Mouse (Mus musculus) hindbrain, embryonic 11.5 days (tissue): Measurements from ENCODE around the gene Bcl2. TPM values are rescaled to one million over a fixed set of nuclear protein-coding genes. Genes with fewer than 3 reads are reported as not detected.

Experiments used
- ATAC-seq: fragments of 200-750 bp; cut with Nextera tagmentation; 2 replicates; pipeline ENCODE4 v1.8.0; 2017; ENCODE audit warnings: mild to moderate bottlenecking, moderate TSS enrichment, moderate library complexity; ENCODE audit not compliant: low FRiP score
- DNase-seq: peaks from one replicate; pipeline ENCODE4 v3.0.0-alpha.2; 2015; ENCODE audit warnings: low spot score
- H3K27ac ChIP-seq: fragments of 300-500 bp; sonication (generic); 2 replicates; pipeline ENCODE4 v1.5.1; 2014; ENCODE audit warnings: mild to moderate bottlenecking, low read depth, low read length
- H3K27me3 ChIP-seq: fragments of 300-500 bp; sonication (generic); 2 replicates; pipeline ENCODE4 v1.6.1; 2014; ENCODE audit warnings: mild to moderate bottlenecking, low read length, moderate library complexity, mixed read lengths; ENCODE audit not compliant: control insufficient read depth, insufficient read depth
- H3K36me3 ChIP-seq: fragments of 300-500 bp; sonication (generic); 2 replicates; pipeline ENCODE4 v1.6.1; 2014; ENCODE audit warnings: mild to moderate bottlenecking, low read length, moderate library complexity, mixed read lengths; ENCODE audit not compliant: control insufficient read depth, insufficient read depth
- H3K4me1 ChIP-seq: fragments of 300-500 bp; sonication (generic); replicated peaks from 2 replicates; pipeline ENCODE4 v1.6.1; 2014; ENCODE audit warnings: low read length, mixed read lengths; ENCODE audit not compliant: control insufficient read depth, insufficient read depth
- H3K4me2 ChIP-seq: fragments of 300-500 bp; sonication (generic); replicated peaks from 2 replicates; pipeline ENCODE4 v1.6.1; 2014; ENCODE audit warnings: mild to moderate bottlenecking, low read depth, low read length
- H3K4me3 ChIP-seq: fragments of 300-500 bp; sonication (generic); 2 replicates; pipeline ENCODE4 v1.5.1; 2014; ENCODE audit warnings: low read depth, low read length
- H3K9ac ChIP-seq: fragments of 300-500 bp; sonication (generic); 2 replicates; pipeline ENCODE4 v1.6.1; 2014; ENCODE audit warnings: low read depth, low read length
- H3K9me3 ChIP-seq: fragments of 300-500 bp; sonication (generic); 2 replicates; pipeline ENCODE4 v1.6.1; 2016; ENCODE audit warnings: low read length; ENCODE audit not compliant: control insufficient read depth
- WGBS: fragments of 180-500 bp; shearing (Covaris S2); extraction: QIAGEN DNeasy Blood & Tissue Kit; methylation state at CpG from one replicate; pipeline ENCODE4 v1.1.7; 2014; 5-methylcytosine and 5-hydroxymethylcytosine counted together
- polyA plus RNA-seq: library from polyadenylated mRNA; unstranded; fragments of >200 nt; fragmentation: Nextera tagmentation; extraction: Ambion mirVana; gene quantifications from 2 replicates; pipeline ENCODE4 v1.2.1, GENCODE M21; 2014

The Bcl2 gene
- polyA plus RNA-seq, 1 experiment from 2014 or later: 6.9 TPM

GRCm38 (mm10) chr1:106526112-106526511, 188.0 kb downstream of the Bcl2 start:
- Histone ChIP-seq H3K4me1 (no peaks in the 10 kb centered on the region), H3K4me3 (no peak overlapping the region), H3K36me3 (no peaks in the 10 kb centered on the region), H3K9me3 (no peaks in the 10 kb centered on the region), H3K4me2 (no peak overlapping the region), H3K27me3 (no peaks in the 10 kb centered on the region), H3K9ac (no peak overlapping the region), H3K27ac (no peak overlapping the region)
- DNase-seq (no peak), ATAC-seq (no peak)
- WGBS: 86% methylated on average over 3 of the region's 3 CpGs

GRCm38 (mm10) chr1:106523741-106524140, 190.3 kb downstream of the Bcl2 start:
- no peaks in the 10 kb centered on the region for H3K27me3 ChIP-seq
- no peak for ATAC-seq
- no peaks in the 10 kb centered on the region for H3K4me1 ChIP-seq
- DNase-seq: no peak
- H3K4me3 ChIP-seq: no peak overlapping the region
- no peak overlapping the region for H3K9ac ChIP-seq
- H3K4me2 ChIP-seq: no peak overlapping the region
- H3K27ac ChIP-seq: no peak overlapping the region
- 86% methylated on average over 6 of the region's 6 CpGs for WGBS
- no peaks in the 10 kb centered on the region for H3K9me3 ChIP-seq
- no peaks in the 10 kb centered on the region for H3K36me3 ChIP-seq

GRCm38 (mm10) chr1:106523009-106523408, 191.1 kb downstream of the Bcl2 start:
- DNase-seq: no peak
- H3K4me3 ChIP-seq: no peak overlapping the region

GRCm38 (mm10) chr1:106517591-106518177, 196.4 kb downstream of the Bcl2 start:
- Histone ChIP-seq H3K27me3 (no peaks in the 10 kb centered on the region), H3K36me3 (no peaks in the 10 kb centered on the region), H3K4me2 (no peak overlapping the region), H3K9me3 (no peaks in the 10 kb centered on the region), H3K9ac (no peak overlapping the region), H3K4me1 (no peaks in the 10 kb centered on the region), H3K4me3 (no peak overlapping the region), H3K27ac (no peak overlapping the region)
- ATAC-seq: no peak
- 88% methylated on average over 6 of the region's 6 CpGs for whole genome bisulfite sequencing
- no peak for DNase-seq

More at GRCm38 (mm10) chr1:106523009-106523408, 191.1 kb downstream of the Bcl2 start:
- Histone ChIP-seq H3K36me3 (no peaks in the 10 kb centered on the region), H3K27me3 (no peaks in the 10 kb centered on the region), H3K9ac (no peak overlapping the region), H3K9me3 (no peaks in the 10 kb centered on the region), H3K4me2 (no peak overlapping the region), H3K4me1 (no peaks in the 10 kb centered on the region), H3K27ac (no peak overlapping the region)
- 91% methylated on average over 5 of the region's 5 CpGs for WGBS
- ATAC-seq: no peak

- H3K27me3 ChIP-seq: no peaks in the 10 kb centered on the region
- H3K4me2 ChIP-seq: no peak overlapping the region
Measured at GRCm38 (mm10) chr1:106517099-106517498, 197.0 kb downstream of the Bcl2 start.

GRCm38 (mm10) chr1:106515611-106516010, 198.5 kb downstream of the Bcl2 start:
- Histone ChIP-seq H3K27ac (no peak overlapping the region), H3K4me2 (no peak overlapping the region), H3K9ac (no peak overlapping the region), H3K27me3 (no peaks in the 10 kb centered on the region), H3K9me3 (no peaks in the 10 kb centered on the region), H3K4me3 (no peak overlapping the region), H3K36me3 (no peaks in the 10 kb centered on the region), H3K4me1 (no peaks in the 10 kb centered on the region)
- ATAC-seq: no peak
- DNase-seq: no peak
- WGBS: 92% methylated on average over 6 of the region's 6 CpGs

More at GRCm38 (mm10) chr1:106517099-106517498, 197.0 kb downstream of the Bcl2 start:
- ATAC-seq (no peak), DNase-seq (no peak)
- H3K27ac ChIP-seq: no peak overlapping the region
- H3K4me1 ChIP-seq: no peaks in the 10 kb centered on the region
- 95% methylated on average over 1 of the region's 1 CpGs for WGBS
- no peaks in the 10 kb centered on the region for H3K9me3 ChIP-seq
- H3K4me3 ChIP-seq: no peak overlapping the region
- H3K36me3 ChIP-seq: no peaks in the 10 kb centered on the region
- no peak overlapping the region for H3K9ac ChIP-seq

- ATAC-seq (no peak), DNase-seq (peak; percentile 20)
- H3K27me3 ChIP-seq: no peaks in the 10 kb centered on the region
- WGBS: 41% methylated on average over 7 of the region's 7 CpGs
- no peak overlapping the region for H3K9ac ChIP-seq
- H3K36me3 ChIP-seq: no peaks in the 10 kb centered on the region
- no peaks in the 10 kb centered on the region for H3K9me3 ChIP-seq
- no peak overlapping the region for H3K4me3 ChIP-seq
- H3K4me2 ChIP-seq: no peak overlapping the region
- no peak overlapping the region for H3K27ac ChIP-seq
- H3K4me1 ChIP-seq: no peaks in the 10 kb centered on the region
Measured at GRCm38 (mm10) chr1:106513890-106514643, 200.0 kb downstream of the Bcl2 start.

- WGBS: 77% methylated on average over 4 of the region's 4 CpGs
- Histone ChIP-seq H3K4me1 (no peaks in the 10 kb centered on the region), H3K9me3 (no peaks in the 10 kb centered on the region), H3K4me3 (no peak overlapping the region), H3K9ac (no peak overlapping the region), H3K4me2 (no peak overlapping the region), H3K27ac (no peak overlapping the region), H3K36me3 (no peaks in the 10 kb centered on the region), H3K27me3 (no peaks in the 10 kb centered on the region)
- DNase-seq (no peak), ATAC-seq (no peak)
Measured at GRCm38 (mm10) chr1:106513481-106513880, 200.6 kb downstream of the Bcl2 start.

GRCm38 (mm10) chr1:106511593-106511992, 202.5 kb downstream of the Bcl2 start:
- no peaks in the 10 kb centered on the region for H3K4me1 ChIP-seq
- WGBS: 24% methylated on average over 6 of the region's 6 CpGs
- peak; percentile 67 for ATAC-seq

More at GRCm38 (mm10) chr1:106511593-106511992, 202.5 kb downstream of the Bcl2 start:
- DNase-seq: peak; percentile 78
- Histone ChIP-seq H3K36me3 (no peaks in the 10 kb centered on the region), H3K9ac (no peak overlapping the region), H3K4me3 (no peak overlapping the region), H3K9me3 (no peaks in the 10 kb centered on the region), H3K27me3 (no peaks in the 10 kb centered on the region), H3K27ac (no peak overlapping the region), H3K4me2 (no peak overlapping the region)
